Mouse (Mus musculus) olfactory bulb, adult 2 months (tissue): Measurements from ENCODE around the gene Zfc3h1. TPM values are rescaled to one million over a fixed set of nuclear protein-coding genes. Genes with fewer than 3 reads are reported as not detected.

ENCODE experiments used
- H3K27ac ChIP-seq: fragments of 200-500 bp; 2 replicates; pipeline ENCODE4 v1.5.1; 2012; ENCODE audit warnings: low read depth, low read length; ENCODE audit not compliant: insufficient read depth
- H3K4me1 ChIP-seq: fragments of 200-500 bp; 2 replicates; pipeline ENCODE4 v1.6.1; 2012; ENCODE audit warnings: low read length; ENCODE audit not compliant: control insufficient read depth, insufficient read depth
- H3K4me3 ChIP-seq: fragments of 200-500 bp; 2 replicates; pipeline ENCODE4 v1.5.1; 2012; ENCODE audit warnings: mild to moderate bottlenecking, low read depth, low read length, moderate library complexity; ENCODE audit not compliant: insufficient read depth
- CTCF ChIP-seq: fragments of 200-500 bp; IDR thresholded peaks from 2 replicates; pipeline ENCODE4 v1.5.1; 2012; ENCODE audit warnings: low read depth, mild to moderate bottlenecking, low read length, moderate library complexity; ENCODE audit not compliant: insufficient read depth
- POLR2A ChIP-seq: fragments of 200-500 bp; IDR thresholded peaks from 2 replicates; pipeline ENCODE4 v1.6.1; 2012; ENCODE audit warnings: mild to moderate bottlenecking, low read depth, low read length, moderate library complexity; ENCODE audit not compliant: insufficient read depth
- WGBS: fragments of 180-500 bp; shearing (Covaris S2); methylation state at CpG from one replicate; pipeline ENCODE4 v1.1.7; 2018; 5-methylcytosine and 5-hydroxymethylcytosine counted together
- polyA plus RNA-seq: library from polyadenylated mRNA; stranded (reverse); fragments of >200 nt; gene quantifications from 2 replicates; pipeline ENCODE4 v1.2.4, GENCODE M21; 2012; ENCODE audit warnings: low replicate concordance; ENCODE audit not compliant: missing spikeins, insufficient read depth, insufficient read length

The Zfc3h1 gene
- polyA plus RNA-seq, 1 experiment, result not detected

- no peak overlapping the region for H3K27ac ChIP-seq
- 85% methylated on average over 2 of the region's 2 CpGs for WGBS
- no peak overlapping the region for H3K4me3 ChIP-seq
Measured at GRCm38 (mm10) chr10:115350810-115351397, 33.9 kb upstream of the Zfc3h1 start.

GRCm38 (mm10) chr10:115354553-115354952, 30.2 kb upstream of the Zfc3h1 start:
- TF ChIP-seq CTCF, result no peak
- no peak for TF ChIP-seq POLR2A
- 49% methylated on average over 6 of the region's 6 CpGs for WGBS
- Histone ChIP-seq H3K27ac (no peak overlapping the region), H3K4me1 (no peaks in the 10 kb centered on the region), H3K4me3 (no peak overlapping the region)

More at GRCm38 (mm10) chr10:115350810-115351397, 33.9 kb upstream of the Zfc3h1 start:
- TF ChIP-seq CTCF (no peak), POLR2A (no peak)
- H3K4me1 ChIP-seq, result peaks cover 2% of the 10 kb centered on the region; the same call in 1 of the 2 replicates

- TF ChIP-seq POLR2A (no peak), CTCF (no peak)
- 93% methylated on average over 6 of the region's 6 CpGs for WGBS
- no peak overlapping the region for H3K4me3 ChIP-seq
Measured at GRCm38 (mm10) chr10:115355016-115355415, 29.7 kb upstream of the Zfc3h1 start.

GRCm38 (mm10) chr10:115356106-115356505, 28.7 kb upstream of the Zfc3h1 start:
- TF ChIP-seq CTCF (no peak), POLR2A (no peak)
- Histone ChIP-seq H3K27ac (no peak overlapping the region), H3K4me1 (peaks cover 3% of the 10 kb centered on the region; the same call in 1 of the 2 replicates), H3K4me3 (no peak overlapping the region)
- WGBS, result 88% methylated on average over 6 of the region's 7 CpGs

More at GRCm38 (mm10) chr10:115355016-115355415, 29.7 kb upstream of the Zfc3h1 start:
- Histone ChIP-seq H3K27ac (no peak overlapping the region), H3K4me1 (no peaks in the 10 kb centered on the region)

- TF ChIP-seq POLR2A (no peak), CTCF (no peak)
- 96% methylated on average over 17 of the region's 17 CpGs for WGBS
- Histone ChIP-seq H3K27ac (no peak overlapping the region), H3K4me3 (no peak overlapping the region), H3K4me1 (peaks cover 3% of the 10 kb centered on the region; the same call in 1 of the 2 replicates)
Measured at GRCm38 (mm10) chr10:115358216-115358919, 26.4 kb upstream of the Zfc3h1 start.

- WGBS, result 84% methylated on average over 7 of the region's 7 CpGs
- H3K27ac ChIP-seq, result no peak overlapping the region
- TF ChIP-seq CTCF (no peak), POLR2A (no peak)
- H3K4me3 ChIP-seq, result no peak overlapping the region
- peaks cover 3% of the 10 kb centered on the region; the same call in 1 of the 2 replicates for H3K4me1 ChIP-seq
Measured at GRCm38 (mm10) chr10:115359066-115359465, 25.7 kb upstream of the Zfc3h1 start.

- TF ChIP-seq POLR2A (peak; percentile 68), CTCF (no peak)
- H3K4me3 ChIP-seq, result peak within 1 kb of the TSS; percentile 97
- H3K27ac ChIP-seq, result peak within 1 kb of the TSS; percentile 78
- WGBS, result under 1% methylated on average over 48 of the region's 58 CpGs
- H3K4me1 ChIP-seq, result peaks cover 7% of the 10 kb centered on the region; the same call in 1 of the 2 replicates
Measured at GRCm38 (mm10) chr10:115361840-115362622, 22.7 kb upstream of the Zfc3h1 start, which contains the start of gene Tmem19. Tmem19 (minus strand) TSS chr10:115362501.

GRCm38 (mm10) chr10:115362623-115362964, 22.2 kb upstream of the Zfc3h1 start:
- Histone ChIP-seq H3K4me1 (peaks cover 7% of the 10 kb centered on the region; the same call in 1 of the 2 replicates), H3K4me3 (peak overlapping the region; percentile 97), H3K27ac (no peak overlapping the region)
- WGBS, result 1% methylated on average over 9 of the region's 9 CpGs
- TF ChIP-seq POLR2A (no peak), CTCF (no peak)
